39 mouse cellular contexts compared by ENCODE assay signal in the genomic region with DNA sequence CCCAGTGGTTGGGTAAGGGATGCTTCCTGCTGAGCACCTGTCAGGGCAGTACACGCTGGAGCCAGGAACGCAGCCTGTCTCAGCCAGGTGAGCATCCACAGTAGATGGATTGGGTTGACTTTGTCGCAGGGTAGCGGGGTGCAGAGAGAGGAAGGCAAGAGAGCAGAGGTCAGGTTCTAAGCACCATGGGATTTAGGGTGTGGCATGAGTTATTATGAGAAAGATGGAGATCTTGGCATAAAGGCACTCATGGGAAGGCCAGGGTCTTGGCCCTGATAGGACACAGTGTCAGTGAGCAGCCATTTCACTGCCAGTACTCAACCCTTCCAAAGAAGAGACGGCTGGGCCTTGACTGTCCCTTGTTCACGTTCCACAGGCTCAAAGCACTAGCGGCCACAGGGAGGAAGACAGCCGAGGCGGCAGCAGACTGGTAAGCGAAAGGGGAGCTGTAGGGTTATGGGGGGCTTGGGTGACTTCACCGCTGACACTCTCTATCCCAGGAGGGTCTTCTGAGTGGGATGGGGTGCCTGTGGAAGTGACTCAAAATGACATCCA. TPM values are rescaled to one million over a fixed set of nuclear protein-coding genes. Genes with fewer than 3 reads are reported as not detected.
DNase-seq lines count a peak whose midpoint lies in the region; ATAC-seq and TF ChIP-seq lines count a peak whose summit lies in the region.
"Had no signal": no experiment of that assay in that cellular context is flagged by ENCODE, and none has a peak within 500 bp of the region (broad histone marks: within the 10 kb centered on the region; RNA-seq: fewer than 3 reads in every experiment).

No protein-coding gene starts in this region.

- 77% methylated on average over 11 of the region's 11 CpGs for WGBS in spleen, adult 2 months
- WGBS in liver, embryonic 13.5 days (ENCODE audit: insufficient replicate concordance) = 81% methylated on average over 11 of the region's 11 CpGs

- H3K4me3 ChIP-seq in spleen, adult 2 months (ENCODE audit: extremely low read depth, insufficient read depth, insufficient read length) = peak overlapping the region; percentile 65
- H3K4me3 ChIP-seq in liver, embryonic 13.5 days (replicated peaks) = peak overlapping the region; percentile 56
- H3K4me3 ChIP-seq: embryonic facial prominence, embryonic 10.5 days; embryonic facial prominence, embryonic 15.5 days; forebrain, embryonic 15.5 days; gastrocnemius, adult 2 months; hindbrain, embryonic 10.5 days; intestine, embryonic 15.5 days; neural tube, embryonic 15.5 days had no signal

- TF ChIP-seq CTCF in spleen, adult 2 months (IDR thresholded peaks at IDR 0.05; ENCODE audit: extremely low read depth, insufficient read depth, insufficient read length, insufficient replicate concordance) = no peak

- TF ChIP-seq POLR2A in spleen, adult 2 months (IDR thresholded peaks at IDR 0.05; ENCODE audit: low read depth, low read length) = no peak

- peak overlapping the region; percentile 2; the same call in 1 of the 2 replicates for H3K27ac ChIP-seq in spleen, adult 2 months (ENCODE audit: insufficient read depth, low read length)
- H3K27ac ChIP-seq in liver, embryonic 13.5 days = peak overlapping the region; percentile 88
- H3K27ac ChIP-seq: embryonic facial prominence, embryonic 10.5 days; embryonic facial prominence, embryonic 15.5 days; forebrain, embryonic 15.5 days; gastrocnemius, adult 2 months; hindbrain, embryonic 10.5 days; intestine, embryonic 15.5 days; kidney, postnatal 0 days; neural tube, embryonic 15.5 days had no signal

- ATAC-seq in CD4-positive, CD25-positive, alpha-beta regulatory T cell, adult 4 months = no peak
- no peak; the same call in 1 of the 2 replicates for ATAC-seq in liver, embryonic 13.5 days (ENCODE audit: low read depth)
- ATAC-seq: forebrain, embryonic 15.5 days; hindbrain, embryonic 16.5 days; intestine, embryonic 15.5 days had no signal

- no peaks in the 10 kb centered on the region; the same call in 1 of the 2 replicates for H3K36me3 ChIP-seq in spleen, adult 2 months (ENCODE audit: control insufficient read depth, insufficient read depth, low read length)
- peaks cover 20% of the 10 kb centered on the region for H3K36me3 ChIP-seq in liver, embryonic 13.5 days
- H3K36me3 ChIP-seq: embryonic facial prominence, embryonic 10.5 days; embryonic facial prominence, embryonic 15.5 days; forebrain, embryonic 15.5 days; hindbrain, embryonic 10.5 days; intestine, embryonic 15.5 days; neural tube, embryonic 15.5 days had no signal

- peaks cover 6% of the 10 kb centered on the region; the same call in 1 of the 2 replicates for H3K4me1 ChIP-seq in spleen, adult 2 months (ENCODE audit: control insufficient read depth, insufficient read depth, insufficient read length)
- H3K4me1 ChIP-seq in liver, embryonic 13.5 days (replicated peaks) = peaks cover 42% of the 10 kb centered on the region
- H3K4me1 ChIP-seq: embryonic facial prominence, embryonic 10.5 days; embryonic facial prominence, embryonic 15.5 days; forebrain, embryonic 15.5 days; hindbrain, embryonic 10.5 days; intestine, embryonic 15.5 days; neural tube, embryonic 15.5 days had no signal

- DNase-seq in CD4-positive, CD25-positive, alpha-beta regulatory T cell, adult 2 months (ENCODE audit: low read depth, low spot score) = peak; percentile 56
- no peak for DNase-seq in spleen, adult 2 months (ENCODE audit: low read depth in 1 of 2, low spot score in 2 of 2)
- DNase-seq in spleen, adult 18-20 months = no peak
- no peak for DNase-seq in liver, embryonic 13.5 days
- peak; percentile 58 for DNase-seq in naive thymus-derived CD4-positive, alpha-beta T cell, adult 2 months (ENCODE audit: low read depth)
- DNase-seq in adrenal gland, adult 8-10 months = no peak
- no peak for DNase-seq in layer of hippocampus, postnatal 25 days (ENCODE audit: extremely low spot score in 1 of 2, low spot score in 1 of 2)
- DNase-seq: adrenal gland, adult 2 months; cerebellum, adult 8-10 months; cerebellum, postnatal 25 days; gastrocnemius, adult 2 months; gastrocnemius, postnatal 36 days; heart, postnatal 14 days; kidney, adult 2 months; layer of hippocampus, adult 9-11 months; midbrain, embryonic 14.5 days; retina, postnatal 1 day; right cerebral cortex, postnatal 14 days had no signal

- H3K9me3 ChIP-seq in liver, embryonic 13.5 days (replicated peaks) = no peaks in the 10 kb centered on the region
- H3K9me3 ChIP-seq: embryonic facial prominence, embryonic 10.5 days; embryonic facial prominence, embryonic 15.5 days; forebrain, embryonic 15.5 days; hindbrain, embryonic 10.5 days; intestine, embryonic 15.5 days; neural tube, embryonic 15.5 days had no signal

- H3K27me3 ChIP-seq in spleen, adult 2 months (ENCODE audit: control insufficient read depth, insufficient read depth, low read length) = no peaks in the 10 kb centered on the region
- H3K27me3 ChIP-seq in liver, embryonic 13.5 days = no peaks in the 10 kb centered on the region
- H3K27me3 ChIP-seq: embryonic facial prominence, embryonic 15.5 days; forebrain, embryonic 15.5 days; intestine, embryonic 15.5 days; neural tube, embryonic 15.5 days had no signal

- peak overlapping the region; percentile 73 for H3K4me2 ChIP-seq in liver, embryonic 13.5 days
- H3K4me2 ChIP-seq: embryonic facial prominence, embryonic 15.5 days; forebrain, embryonic 15.5 days; intestine, embryonic 15.5 days; neural tube, embryonic 15.5 days had no signal

- H3K9ac ChIP-seq in liver, embryonic 13.5 days = no peak overlapping the region; the same call in 1 of the 2 replicates
- H3K9ac ChIP-seq: embryonic facial prominence, embryonic 15.5 days; forebrain, embryonic 15.5 days; intestine, embryonic 15.5 days; neural tube, embryonic 15.5 days had no signal

RNA-seq across cellular contexts. Expression of a gene that starts 1.8 kb away (rescaled TPM):
- 100 to 1,000 TPM; 234 to 303 TPM for polyA plus RNA-seq in CD4-positive, CD25-positive, alpha-beta regulatory T cell, adult 4 months (2017; shearing (Covaris generic))
- 12.5 and 15.0 TPM in 2 replicates for polyA plus RNA-seq in spleen, adult 2 months (2012; rRNA removed)
- 18.8 and 19.9 TPM in 2 replicates for polyA plus RNA-seq in liver, embryonic 13.5 days (2015; fragmentation: Nextera tagmentation; extraction: Ambion mirVana)
- under 1 TPM; 0.12 to 0.51 (median 0.31) TPM for total RNA-seq in adrenal gland, adult 8-10 months (2022)
- under 1 TPM; 0.38 to 0.91 TPM for total RNA-seq in layer of hippocampus, postnatal 25 days (2021)
- total RNA-seq: gastrocnemius, adult 2 months; left cerebral cortex, adult 18-20 months; left cerebral cortex, postnatal 14 days had no signal
- polyA plus RNA-seq: C2C12; frontal cortex, adult 2 months; hindbrain, embryonic 16.5 days; midbrain, embryonic 14.5 days; neural tube, embryonic 15.5 days had no signal

RNA-seq across cellular contexts. Expression of a gene that starts 10.7 kb away (rescaled TPM):
- 1 to 10 TPM in 1 of 2 experiments, under 1 TPM in 1; 0.63 to 2.5 TPM for polyA plus RNA-seq in CD4-positive, CD25-positive, alpha-beta regulatory T cell, adult 4 months (2017; shearing (Covaris generic))
- 0.11 and 0.19 TPM in 2 replicates for polyA plus RNA-seq in spleen, adult 2 months (2012; rRNA removed)
- polyA plus RNA-seq in liver, embryonic 13.5 days (2015; fragmentation: Nextera tagmentation; extraction: Ambion mirVana) = 0.12 and 0.16 TPM in 2 replicates
- total RNA-seq in adrenal gland, adult 8-10 months (2022) = not detected
- not detected for total RNA-seq in layer of hippocampus, postnatal 25 days (2021)
- total RNA-seq: adrenal gland, adult 2 months; gastrocnemius, adult 2 months; gastrocnemius, postnatal 36 days; heart, adult 8-10 months; heart, postnatal 14 days; liver, adult 2 months; monocyte, adult 5-6 weeks had no signal
- polyA plus RNA-seq: adrenal gland, adult 2 months; C2C12; embryonic facial prominence, embryonic 10.5 days; forebrain, embryonic 15.5 days; hindbrain, embryonic 10.5 days; hindbrain, embryonic 16.5 days; intestine, embryonic 15.5 days; limb, embryonic 11.5 days; liver, adult 2 months; lung, embryonic 16.5 days; midbrain, embryonic 14.5 days; small intestine, adult 2 months had no signal

RNA-seq across cellular contexts. Expression of a gene that starts 44.4 kb away (rescaled TPM):
- polyA plus RNA-seq in CD4-positive, CD25-positive, alpha-beta regulatory T cell, adult 4 months (2017; shearing (Covaris generic)) = not detected
- polyA plus RNA-seq in spleen, adult 2 months (2012; rRNA removed) = not detected in 2 replicates
- 0.43 TPM in 1 of 2 replicates, not detected in the other for polyA plus RNA-seq in liver, embryonic 13.5 days (2015; fragmentation: Nextera tagmentation; extraction: Ambion mirVana)
- not detected for total RNA-seq in adrenal gland, adult 8-10 months (2022)
- total RNA-seq in layer of hippocampus, postnatal 25 days (2021) = not detected
- total RNA-seq: adrenal gland, adult 2 months; adrenal gland, postnatal 4 days; gastrocnemius, adult 2 months; gastrocnemius, postnatal 36 days; heart, adult 8-10 months; heart, postnatal 14 days; left cerebral cortex, adult 18-20 months; left cerebral cortex, postnatal 14 days; liver, adult 2 months; monocyte, adult 5-6 weeks had no signal
- polyA plus RNA-seq: C2C12; embryonic facial prominence, embryonic 10.5 days; embryonic facial prominence, embryonic 15.5 days; forebrain, embryonic 15.5 days; frontal cortex, adult 2 months; heart, embryonic 14.5 days; hindbrain, embryonic 10.5 days; hindbrain, embryonic 16.5 days; limb, embryonic 11.5 days; lung, embryonic 16.5 days; midbrain, embryonic 14.5 days; neural tube, embryonic 15.5 days had no signal

Comparison
In these comparisons a context has a peak if more than half of its experiments do, and no peak if none do; other contexts are left out.
1. DNase-seq: peak in CD4-positive, CD25-positive, alpha-beta regulatory T cell, adult 2 months (single experiment) and naive thymus-derived CD4-positive, alpha-beta T cell, adult 2 months (single experiment); none in spleen, adult 2 months (0 of 2), spleen, adult 18-20 months (0 of 2), liver, embryonic 13.5 days (single experiment), adrenal gland, adult 8-10 months (single experiment) and layer of hippocampus, postnatal 25 days (0 of 2).
2. RNA of a gene that starts 1.8 kb away (polyA plus RNA-seq): 234 to 303 TPM in CD4-positive, CD25-positive, alpha-beta regulatory T cell, adult 4 months; 18.8 to 19.9 TPM in liver, embryonic 13.5 days and 12.5 to 15.0 TPM in spleen, adult 2 months; every median in the first group is over 10 times any median in the second.